Mouse (Mus musculus): ENCODE results near the gene Kif20b.

The Kif20b gene

GRCm38 (mm10) chr19:34921652-34922602 is at the start of gene Kif20b:
Kif20b (plus strand) TSS chr19:34922361.
- CTCF ChIA-PET: interaction anchor here in 2 of 4 experiments (0.6 to 1.2 kb wide), 4 partner anchors 25 to 371 kb away, joined by 3 to 5 read pairs (median 3); partner anchors contain the start of gene Ifit2 (in 2 of the 2)
- POLR2A ChIA-PET: interaction anchor here (0.7 to 1.7 kb wide), 19 partner anchors 9 to 1202 kb away, joined by 3 to 13 read pairs (median 3); partner anchors contain the start of gene Pank1 (in 3 of the 4)

GRCm38 (mm10) chr19:34876676-34877075 is 45.5 kb upstream of the Kif20b start:
- ChIA-PET CTCF (interaction anchor here in 1 of 4 experiments (0.7 to 1.3 kb wide), 2 partner anchors 31 kb away, joined by 6 read pairs; no protein-coding TSS in a partner anchor), POLR2A (interaction anchor here in 3 of 4 experiments (0.8 to 3.4 kb wide), 9 partner anchors 9 to 32 kb away, joined by 3 to 24 read pairs (median 7); no protein-coding TSS in a partner anchor)

- ChIA-PET POLR2A (interaction anchor here (0.5 to 2.5 kb wide), 40 partner anchors 9 to 1923 kb away, joined by 3 to 24 read pairs (median 4); partner anchors contain the start of genes Kif20b (in 4 of the 4), Rpp30 (in 1 of the 4) and Stambpl1 (in 1 of the 4)), CTCF (interaction anchor here in 3 of 4 experiments (0.5 to 1.2 kb wide), 6 partner anchors 32 to 328 kb away, joined by 3 to 5 read pairs (median 4); partner anchors contain the start of gene Ifit2 (in 1 of the 3))
Observed at GRCm38 (mm10) chr19:34877898-34878602, 44.1 kb upstream of the Kif20b start.

GRCm38 (mm10) chr19:34878603-34879541 is 43.3 kb upstream of the Kif20b start, which contains the start of gene Pank1:
Pank1 (minus strand) TSS chr19:34879455.
- ChIA-PET POLR2A (interaction anchor here (0.6 to 2.5 kb wide), 38 partner anchors 9 to 1922 kb away, joined by 3 to 24 read pairs (median 5); partner anchors contain the start of genes Kif20b (in 4 of the 4) and Rpp30 (in 1 of the 4)), CTCF (interaction anchor here in 3 of 4 experiments (0.6 to 1.2 kb wide), 5 partner anchors 33 to 328 kb away, joined by 3 to 5 read pairs (median 4); partner anchors contain the start of gene Ifit2 (in 1 of the 3))

- ChIA-PET CTCF (interaction anchor here in 1 of 4 experiments (0.9 kb wide), 1 partner anchor 146 kb away, joined by 4 read pairs; no protein-coding TSS in a partner anchor), POLR2A (interaction anchor here in 2 of 4 experiments (1.1 to 2.5 kb wide), 7 partner anchors 8 to 43 kb away, joined by 3 to 13 read pairs (median 4); partner anchors contain the start of gene Kif20b (in 2 of the 2))
Observed at GRCm38 (mm10) chr19:34879624-34880023, 42.5 kb upstream of the Kif20b start.

- CTCF ChIA-PET: no interaction called here
- POLR2A ChIA-PET: no interaction called here
Observed at GRCm38 (mm10) chr19:34881160-34881559, 41.0 kb upstream of the Kif20b start.

- ChIA-PET POLR2A (no interaction called here), CTCF (no interaction called here)
Observed at GRCm38 (mm10) chr19:34882443-34882842, 39.7 kb upstream of the Kif20b start.

- CTCF ChIA-PET: no interaction called here
- POLR2A ChIA-PET: interaction anchor here in 2 of 4 experiments (0.7 kb wide), 2 partner anchors 72 to 79 kb away, joined by 4 to 5 read pairs; no protein-coding TSS in a partner anchor
Observed at GRCm38 (mm10) chr19:34883526-34884224, 38.5 kb upstream of the Kif20b start.

- ChIA-PET CTCF (no interaction called here), POLR2A (interaction anchor here in 1 of 4 experiments (0.5 kb wide), 1 partner anchor 425 kb away, joined by 4 read pairs; no protein-coding TSS in a partner anchor)
Observed at GRCm38 (mm10) chr19:34886324-34886723, 35.8 kb upstream of the Kif20b start.

GRCm38 (mm10) chr19:34890981-34891380 is 31.2 kb upstream of the Kif20b start:
- ChIA-PET CTCF (no interaction called here), POLR2A (interaction anchor here in 1 of 4 experiments (0.7 to 1.4 kb wide), 2 partner anchors 12 to 29 kb away, joined by 3 to 5 read pairs; partner anchors contain the start of gene Pank1)

GRCm38 (mm10) chr19:34891590-34891989 is 30.6 kb upstream of the Kif20b start:
- ChIA-PET POLR2A (interaction anchor here in 1 of 4 experiments (0.7 to 1.4 kb wide), 2 partner anchors 12 to 30 kb away, joined by 3 to 5 read pairs; partner anchors contain the start of gene Pank1), CTCF (no interaction called here)

GRCm38 (mm10) chr19:34895082-34895481 is 27.1 kb upstream of the Kif20b start:
- CTCF ChIA-PET: no interaction called here
- POLR2A ChIA-PET: interaction anchor here in 1 of 4 experiments (1.0 to 1.3 kb wide), 2 partner anchors 8 to 17 kb away, joined by 3 read pairs; no protein-coding TSS in a partner anchor

- POLR2A ChIA-PET: interaction anchor here in 1 of 4 experiments (2.6 kb wide), 1 partner anchor 20 kb away, joined by 10 read pairs; no protein-coding TSS in a partner anchor
- CTCF ChIA-PET: no interaction called here
Observed at GRCm38 (mm10) chr19:34897082-34897965, 24.8 kb upstream of the Kif20b start.

- ChIA-PET CTCF (no interaction called here), POLR2A (interaction anchor here in 2 of 4 experiments (1.2 to 2.6 kb wide), 3 partner anchors 21 to 23 kb away, joined by 3 to 10 read pairs (median 6); partner anchors contain the start of gene Kif20b (in 1 of the 2))
Observed at GRCm38 (mm10) chr19:34898941-34899340, 23.2 kb upstream of the Kif20b start.

- ChIA-PET POLR2A (interaction anchor here in 2 of 4 experiments (1.1 to 2.1 kb wide), 3 partner anchors 21 to 24 kb away, joined by 3 to 6 read pairs (median 4); partner anchors contain the start of gene Kif20b (in 1 of the 2)), CTCF (no interaction called here)
Observed at GRCm38 (mm10) chr19:34901266-34901665, 20.9 kb upstream of the Kif20b start.

GRCm38 (mm10) chr19:34901735-34902134 is 20.4 kb upstream of the Kif20b start:
- ChIA-PET POLR2A (interaction anchor here in 1 of 4 experiments (1.2 kb wide), 1 partner anchor 20 kb away, joined by 4 read pairs; the partner anchor contains the start of gene Kif20b), CTCF (no interaction called here)

All from embryonic stem cell, embryonic (primary cell).